8 mouse cellular contexts compared by ENCODE assay signal in the genomic region with DNA sequence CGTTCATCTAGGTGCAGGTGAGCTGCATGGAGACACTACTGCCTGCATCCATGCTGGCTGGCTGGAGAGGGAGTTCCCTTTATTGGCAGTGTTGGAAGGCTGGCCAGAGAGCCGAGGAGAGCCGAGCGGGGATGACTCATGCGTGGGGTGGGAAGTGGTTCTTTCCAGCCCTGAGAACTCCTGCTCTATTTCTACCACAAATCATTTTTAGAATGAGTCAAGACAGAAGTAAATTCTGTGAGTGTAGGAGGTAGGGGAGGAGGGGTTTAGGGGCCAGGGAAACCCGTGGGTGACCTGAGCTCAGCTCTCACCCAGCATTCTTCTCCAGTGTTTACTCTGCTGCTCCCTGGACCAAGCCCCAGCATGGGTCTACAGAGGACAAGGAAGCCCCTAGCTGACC.
DNase-seq lines count a peak whose midpoint lies in the region; ATAC-seq and TF ChIP-seq lines count a peak whose summit lies in the region.

No protein-coding gene starts in this region.

- peak; percentile 33; the same call in 1 of the 2 replicates for ATAC-seq in intestine, embryonic 16.5 days
- ATAC-seq in intestine, postnatal 0 days = no peak
- ATAC-seq in hindbrain, embryonic 11.5 days (ENCODE audit: low FRiP score) = no peak

- DNase-seq in adrenal gland, adult 8-10 months = peak; percentile 77
- DNase-seq in heart, adult 9 months (ENCODE audit: low spot score in 2 of 2) = peak; percentile 6 to 8
- DNase-seq in ovary, adult 18-20 months (ENCODE audit: low spot score) = peak; percentile 64
- no peak for DNase-seq in spleen, postnatal 14 days (ENCODE audit: low spot score in 2 of 2)
- no peak for DNase-seq in hindbrain, embryonic 11.5 days (ENCODE audit: low spot score)
- no peak for DNase-seq in thymus, postnatal 36 days

- H3K36me3 ChIP-seq in intestine, embryonic 16.5 days (ENCODE audit: control insufficient read depth, insufficient read depth, low read length) = no peaks in the 10 kb centered on the region
- no peaks in the 10 kb centered on the region for H3K36me3 ChIP-seq in intestine, postnatal 0 days (ENCODE audit: control insufficient read depth, insufficient read depth)
- no peaks in the 10 kb centered on the region for H3K36me3 ChIP-seq in hindbrain, embryonic 11.5 days (ENCODE audit: control insufficient read depth, insufficient read depth, low read length)

- TF ChIP-seq CTCF in intestine, postnatal 0 days (IDR thresholded peaks at IDR 0.05; ENCODE audit: low read depth) = no peak

- no peak overlapping the region for H3K4me3 ChIP-seq in intestine, embryonic 16.5 days (ENCODE audit: low read length)
- H3K4me3 ChIP-seq in intestine, postnatal 0 days (ENCODE audit: low read depth, low read length) = no peak overlapping the region
- no peak overlapping the region for H3K4me3 ChIP-seq in hindbrain, embryonic 11.5 days (ENCODE audit: low read depth, low read length)

- H3K9me3 ChIP-seq in intestine, embryonic 16.5 days (ENCODE audit: control insufficient read depth, low read length) = no peaks in the 10 kb centered on the region
- H3K9me3 ChIP-seq in intestine, postnatal 0 days (ENCODE audit: control insufficient read depth) = no peaks in the 10 kb centered on the region
- no peaks in the 10 kb centered on the region for H3K9me3 ChIP-seq in hindbrain, embryonic 11.5 days (ENCODE audit: control insufficient read depth, low read length)

- 30% methylated on average over 6 of the region's 6 CpGs for WGBS in intestine, embryonic 16.5 days
- 33% methylated on average over 6 of the region's 6 CpGs for WGBS in intestine, postnatal 0 days
- WGBS in hindbrain, embryonic 11.5 days = 81% methylated on average over 6 of the region's 6 CpGs

- H3K9ac ChIP-seq in intestine, embryonic 16.5 days (ENCODE audit: low read depth, low read length) = no peak overlapping the region
- H3K9ac ChIP-seq in intestine, postnatal 0 days (ENCODE audit: low read depth, low read length) = no peak overlapping the region
- no peak overlapping the region for H3K9ac ChIP-seq in hindbrain, embryonic 11.5 days (ENCODE audit: low read depth, low read length)

- no peaks in the 10 kb centered on the region for H3K4me1 ChIP-seq in intestine, embryonic 16.5 days (ENCODE audit: control insufficient read depth, insufficient read depth, low read length)
- H3K4me1 ChIP-seq in intestine, postnatal 0 days (replicated peaks; ENCODE audit: control insufficient read depth, insufficient read depth, low read length) = no peaks in the 10 kb centered on the region
- no peaks in the 10 kb centered on the region for H3K4me1 ChIP-seq in hindbrain, embryonic 11.5 days (replicated peaks; ENCODE audit: control insufficient read depth, insufficient read depth, low read length)

- H3K4me2 ChIP-seq in intestine, embryonic 16.5 days (ENCODE audit: low read depth, low read length) = no peak overlapping the region
- no peak overlapping the region for H3K4me2 ChIP-seq in intestine, postnatal 0 days (replicated peaks; ENCODE audit: low read depth)
- H3K4me2 ChIP-seq in hindbrain, embryonic 11.5 days (replicated peaks; ENCODE audit: low read depth, low read length) = no peak overlapping the region

- H3K27me3 ChIP-seq in intestine, embryonic 16.5 days (replicated peaks; ENCODE audit: control insufficient read depth, insufficient read depth, low read length) = no peaks in the 10 kb centered on the region
- no peaks in the 10 kb centered on the region for H3K27me3 ChIP-seq in intestine, postnatal 0 days (replicated peaks; ENCODE audit: control insufficient read depth, insufficient read depth, low read length)
- no peaks in the 10 kb centered on the region for H3K27me3 ChIP-seq in hindbrain, embryonic 11.5 days (ENCODE audit: control insufficient read depth, insufficient read depth, low read length)

- no peak overlapping the region for H3K27ac ChIP-seq in intestine, embryonic 16.5 days (ENCODE audit: low read length)
- H3K27ac ChIP-seq in intestine, postnatal 0 days (ENCODE audit: low read depth, low read length) = no peak overlapping the region
- no peak overlapping the region for H3K27ac ChIP-seq in hindbrain, embryonic 11.5 days (ENCODE audit: low read depth, low read length)

Comparison
In these comparisons a context has a peak if more than half of its experiments do, and no peak if none do; other contexts are left out.
1. DNase-seq: peak in adrenal gland, adult 8-10 months (single experiment), heart, adult 9 months (2 of 2) and ovary, adult 18-20 months (single experiment); none in spleen, postnatal 14 days (0 of 2), hindbrain, embryonic 11.5 days (single experiment) and thymus, postnatal 36 days (0 of 2).